14 mouse cellular contexts compared by ENCODE assay signal in genomic region chr11:31906499-31906898, GRCm38 (mm10). TPM values are rescaled to one million over a fixed set of nuclear protein-coding genes. Genes with fewer than 3 reads are reported as not detected.
DNase-seq lines count a peak whose midpoint lies in the region; ATAC-seq and TF ChIP-seq lines count a peak whose summit lies in the region.
"Had no signal": no experiment of that assay in that cellular context is flagged by ENCODE, and none has a peak within 500 bp of the region (broad histone marks: within the 10 kb centered on the region; RNA-seq: fewer than 3 reads in every experiment).

No protein-coding gene starts in this region.

- no peaks in the 10 kb centered on the region for H3K27me3 ChIP-seq in heart, embryonic 12.5 days (replicated peaks)
- no peaks in the 10 kb centered on the region for H3K27me3 ChIP-seq in intestine, postnatal 0 days (replicated peaks; ENCODE audit: control insufficient read depth, insufficient read depth, low read length)
- H3K27me3 ChIP-seq: hindbrain, embryonic 12.5 days; Patski had no signal

- H3K9me3 ChIP-seq in heart, embryonic 12.5 days (replicated peaks): no peaks in the 10 kb centered on the region
- H3K9me3 ChIP-seq in intestine, postnatal 0 days (ENCODE audit: control insufficient read depth): no peaks in the 10 kb centered on the region
- H3K9me3 ChIP-seq: hindbrain, embryonic 12.5 days had no signal

- no peak overlapping the region for H3K4me3 ChIP-seq in heart, embryonic 12.5 days
- no peak overlapping the region for H3K4me3 ChIP-seq in brown adipose tissue, adult 24 weeks (ENCODE audit: insufficient read depth, low read depth, low read length)
- no peak overlapping the region for H3K4me3 ChIP-seq in intestine, postnatal 0 days (ENCODE audit: low read depth, low read length)
- H3K4me3 ChIP-seq: hindbrain, embryonic 12.5 days had no signal

- no peaks in the 10 kb centered on the region for H3K36me3 ChIP-seq in heart, embryonic 12.5 days
- no peaks in the 10 kb centered on the region for H3K36me3 ChIP-seq in intestine, postnatal 0 days (ENCODE audit: control insufficient read depth, insufficient read depth)
- H3K36me3 ChIP-seq: hindbrain, embryonic 12.5 days had no signal

- H3K27ac ChIP-seq in heart, embryonic 12.5 days (ENCODE audit: poor library complexity, severe bottlenecking): 0 out of 2 replicates have a peak overlapping the region, but pooled peaks have one; percentile 25
- peak overlapping the region; percentile 15; the same call in 1 of the 2 replicates for H3K27ac ChIP-seq in brown adipose tissue, adult 24 weeks (replicated peaks; ENCODE audit: low read depth, low read length)
- no peak overlapping the region; the same call in 1 of the 2 replicates for H3K27ac ChIP-seq in intestine, postnatal 0 days (ENCODE audit: low read depth, low read length)
- H3K27ac ChIP-seq: hindbrain, embryonic 12.5 days; liver, embryonic 14.5 days had no signal

- no peak for ATAC-seq in heart, embryonic 12.5 days (ENCODE audit: insufficient number of reproducible peaks, low FRiP score)
- ATAC-seq in intestine, postnatal 0 days: peak; percentile 89
- ATAC-seq: forebrain, embryonic 14.5 days; Patski had no signal

- no peak overlapping the region for H3K9ac ChIP-seq in heart, embryonic 12.5 days
- H3K9ac ChIP-seq in intestine, postnatal 0 days (ENCODE audit: low read depth, low read length): no peak overlapping the region
- H3K9ac ChIP-seq: hindbrain, embryonic 12.5 days; liver, embryonic 14.5 days had no signal

- no peak overlapping the region for H3K4me2 ChIP-seq in heart, embryonic 12.5 days
- no peak overlapping the region for H3K4me2 ChIP-seq in intestine, postnatal 0 days (replicated peaks; ENCODE audit: low read depth)
- H3K4me2 ChIP-seq: hindbrain, embryonic 12.5 days; midbrain, embryonic 11.5 days had no signal

- no peak for TF ChIP-seq CTCF in intestine, postnatal 0 days (IDR thresholded peaks at IDR 0.05; ENCODE audit: low read depth)

- no peak for DNase-seq in heart, adult 9 months (ENCODE audit: low spot score in 2 of 2)
- peak; percentile 29 to 37 for DNase-seq in kidney, postnatal 25 days
- DNase-seq in kidney, adult 18-20 months: no peak
- DNase-seq in right cerebral cortex, adult 18-20 months: no peak
- no peak for DNase-seq in spleen, postnatal 10 days (ENCODE audit: low spot score in 2 of 2)
- DNase-seq: cerebellum, postnatal 14 days had no signal

- peaks cover 24% of the 10 kb centered on the region for H3K4me1 ChIP-seq in heart, embryonic 12.5 days (replicated peaks)
- H3K4me1 ChIP-seq in brown adipose tissue, adult 24 weeks (ENCODE audit: control insufficient read depth, insufficient read depth, insufficient read length, low read length): peaks cover 16% of the 10 kb centered on the region
- peaks cover 11% of the 10 kb centered on the region; the same call in 1 of the 2 replicates for H3K4me1 ChIP-seq in intestine, postnatal 0 days (replicated peaks; ENCODE audit: control insufficient read depth, insufficient read depth, low read length)
- H3K4me1 ChIP-seq: hindbrain, embryonic 12.5 days had no signal

RNA-seq across cellular contexts. Expression of gene Cpeb4, which starts 34.5 kb away (rescaled TPM):
- polyA plus RNA-seq in heart, embryonic 12.5 days (2016; fragmentation: Nextera tagmentation; extraction: Ambion mirVana): 13.6 and 16.0 TPM in 2 replicates
- polyA plus RNA-seq in brown adipose tissue, adult 24 weeks (2012; ENCODE audit: insufficient read depth, insufficient read length, missing spikeins): 12.2 and 16.5 TPM in 2 replicates
- polyA plus RNA-seq in intestine, postnatal 0 days (2015; fragmentation: Nextera tagmentation; extraction: Ambion mirVana): 11.3 and 12.8 TPM in 2 replicates

RNA-seq across cellular contexts. Expression of gene 4930524B15Rik, which starts 58.9 kb away (rescaled TPM):
- polyA plus RNA-seq in heart, embryonic 12.5 days (2016; fragmentation: Nextera tagmentation; extraction: Ambion mirVana): 0.12 and 0.22 TPM in 2 replicates
- not detected in 2 replicates for polyA plus RNA-seq in brown adipose tissue, adult 24 weeks (2012; ENCODE audit: insufficient read depth, insufficient read length, missing spikeins)
- 0.14 and 0.26 TPM in 2 replicates for polyA plus RNA-seq in intestine, postnatal 0 days (2015; fragmentation: Nextera tagmentation; extraction: Ambion mirVana)
- polyA plus RNA-seq: liver, embryonic 14.5 days; Patski had no signal

Comparison
In these comparisons a context has a peak if more than half of its experiments do, and no peak if none do; other contexts are left out.
1. DNase-seq: peak in kidney, postnatal 25 days (2 of 2); none in heart, adult 9 months (0 of 2), kidney, adult 18-20 months (single experiment), right cerebral cortex, adult 18-20 months (single experiment) and spleen, postnatal 10 days (0 of 2).